Comparison of ENCODE assay signal across 16 mouse cellular contexts in genomic region chr9:83546316-83546715, GRCm38 (mm10).
"Had no signal": no experiment of that assay in that cellular context is flagged by ENCODE, and none has a peak within 500 bp of the region (broad histone marks: within the 10 kb centered on the region; RNA-seq: fewer than 3 reads in every experiment).

No protein-coding gene starts in this region.

- H3K36me3 ChIP-seq: intestine, embryonic 15.5 days; limb, embryonic 12.5 days; midbrain, embryonic 15.5 days; neural tube, embryonic 12.5 days had no signal

- H3K4me1 ChIP-seq: neural tube, embryonic 12.5 days had no signal

- H3K9me3 ChIP-seq: intestine, embryonic 15.5 days; limb, embryonic 12.5 days; midbrain, embryonic 15.5 days; neural tube, embryonic 12.5 days had no signal

- H3K27ac ChIP-seq: intestine, embryonic 15.5 days; kidney, postnatal 0 days; limb, embryonic 12.5 days; liver, embryonic 14.5 days; midbrain, embryonic 15.5 days; neural tube, embryonic 12.5 days had no signal

- H3K9ac ChIP-seq: intestine, embryonic 15.5 days; limb, embryonic 12.5 days; liver, embryonic 14.5 days; midbrain, embryonic 15.5 days; neural tube, embryonic 12.5 days had no signal

- DNase-seq: kidney, adult 8-10 months; kidney, postnatal 36 days; layer of hippocampus, adult 9-11 months; layer of hippocampus, postnatal 36 days; lung, adult 2 months; lung, postnatal 10 days; lung, postnatal 4 days; spleen, adult 18-20 months; thymus, adult 2 months; thymus, postnatal 25 days had no signal

- H3K4me2 ChIP-seq: intestine, embryonic 15.5 days; limb, embryonic 12.5 days; midbrain, embryonic 15.5 days; neural tube, embryonic 12.5 days had no signal

- H3K27me3 ChIP-seq: intestine, embryonic 15.5 days; midbrain, embryonic 15.5 days had no signal

- H3K4me3 ChIP-seq: intestine, embryonic 15.5 days; limb, embryonic 12.5 days; midbrain, embryonic 15.5 days; neural tube, embryonic 12.5 days had no signal

- ATAC-seq: intestine, embryonic 15.5 days; midbrain, embryonic 15.5 days had no signal
